In genomic region chr19:30114919-30115441, GRCm38 (mm10) we compare ENCODE assay signal across 11 mouse cellular contexts.
DNase-seq lines count a peak whose midpoint lies in the region; ATAC-seq and TF ChIP-seq lines count a peak whose summit lies in the region.
"Had no signal": no experiment of that assay in that cellular context is flagged by ENCODE, and none has a peak within 500 bp of the region (broad histone marks: within the 10 kb centered on the region; RNA-seq: fewer than 3 reads in every experiment).

No protein-coding gene starts in this region.

- no peaks in the 10 kb centered on the region for H3K9me3 ChIP-seq in embryonic facial prominence, embryonic 11.5 days (replicated peaks; ENCODE audit: control insufficient read depth, low read length)
- no peaks in the 10 kb centered on the region for H3K9me3 ChIP-seq in embryonic facial prominence, embryonic 10.5 days
- H3K9me3 ChIP-seq in intestine, postnatal 0 days (ENCODE audit: control insufficient read depth), result no peaks in the 10 kb centered on the region
- H3K9me3 ChIP-seq in stomach, postnatal 0 days (ENCODE audit: control insufficient read depth, low read length), result no peaks in the 10 kb centered on the region

- no peaks in the 10 kb centered on the region for H3K4me1 ChIP-seq in embryonic facial prominence, embryonic 11.5 days (ENCODE audit: control insufficient read depth, insufficient read depth, low read length)
- H3K4me1 ChIP-seq in embryonic facial prominence, embryonic 10.5 days, result peaks cover 51% of the 10 kb centered on the region
- H3K4me1 ChIP-seq in intestine, postnatal 0 days (replicated peaks; ENCODE audit: control insufficient read depth, insufficient read depth, low read length), result no peaks in the 10 kb centered on the region
- 0 out of 2 replicates have a peak, but pooled peaks cover 3% of the 10 kb centered on the region for H3K4me1 ChIP-seq in stomach, postnatal 0 days (replicated peaks; ENCODE audit: control insufficient read depth, insufficient read depth)

- no peak overlapping the region for H3K4me3 ChIP-seq in embryonic facial prominence, embryonic 11.5 days (ENCODE audit: low read depth, low read length)
- no peak overlapping the region for H3K4me3 ChIP-seq in embryonic facial prominence, embryonic 10.5 days
- H3K4me3 ChIP-seq in intestine, postnatal 0 days (ENCODE audit: low read depth, low read length), result no peak overlapping the region
- peak overlapping the region; percentile 26 for H3K4me3 ChIP-seq in stomach, postnatal 0 days (ENCODE audit: low read depth, low read length)

- H3K27ac ChIP-seq in embryonic facial prominence, embryonic 11.5 days (replicated peaks; ENCODE audit: low read depth, low read length), result no peak overlapping the region
- no peak overlapping the region; the same call in 1 of the 2 replicates for H3K27ac ChIP-seq in embryonic facial prominence, embryonic 10.5 days (replicated peaks)
- H3K27ac ChIP-seq in intestine, postnatal 0 days (ENCODE audit: low read depth, low read length), result no peak overlapping the region
- peak overlapping the region; percentile 50; the same call in 1 of the 2 replicates for H3K27ac ChIP-seq in stomach, postnatal 0 days (replicated peaks)

- TF ChIP-seq EP300 in stomach, postnatal 0 days (optimal IDR thresholded peaks at IDR 0.05), result no peak

- no peak overlapping the region for H3K4me2 ChIP-seq in embryonic facial prominence, embryonic 11.5 days (ENCODE audit: low read depth, low read length)
- peak overlapping the region; percentile 17 for H3K4me2 ChIP-seq in intestine, postnatal 0 days (replicated peaks; ENCODE audit: low read depth)
- peak overlapping the region; percentile 50 for H3K4me2 ChIP-seq in stomach, postnatal 0 days (replicated peaks; ENCODE audit: low read depth)

- no peaks in the 10 kb centered on the region for H3K27me3 ChIP-seq in embryonic facial prominence, embryonic 11.5 days (ENCODE audit: control insufficient read depth, insufficient read depth, low read length)
- no peaks in the 10 kb centered on the region for H3K27me3 ChIP-seq in embryonic facial prominence, embryonic 10.5 days (replicated peaks; ENCODE audit: low read depth, poor library complexity, severe bottlenecking)
- no peaks in the 10 kb centered on the region for H3K27me3 ChIP-seq in intestine, postnatal 0 days (replicated peaks; ENCODE audit: control insufficient read depth, insufficient read depth, low read length)
- H3K27me3 ChIP-seq in stomach, postnatal 0 days (ENCODE audit: control insufficient read depth, insufficient read depth, low read length), result no peaks in the 10 kb centered on the region

- H3K9ac ChIP-seq in embryonic facial prominence, embryonic 11.5 days (replicated peaks; ENCODE audit: low read length), result no peak overlapping the region
- no peak overlapping the region for H3K9ac ChIP-seq in intestine, postnatal 0 days (ENCODE audit: low read depth, low read length)
- H3K9ac ChIP-seq in stomach, postnatal 0 days (ENCODE audit: low read length), result 0 out of 2 replicates have a peak overlapping the region, but pooled peaks have one; percentile 13
- H3K9ac ChIP-seq: liver, postnatal 0 days had no signal

- 61% methylated on average over 14 of the region's 14 CpGs for WGBS in embryonic facial prominence, embryonic 11.5 days
- 66% methylated on average over 14 of the region's 14 CpGs for WGBS in embryonic facial prominence, embryonic 10.5 days
- WGBS in intestine, postnatal 0 days, result 29% methylated on average over 14 of the region's 14 CpGs
- WGBS in stomach, postnatal 0 days, result 9% methylated on average over 14 of the region's 14 CpGs

- no peak for TF ChIP-seq CTCF in intestine, postnatal 0 days (IDR thresholded peaks at IDR 0.05; ENCODE audit: low read depth)
- no peak for TF ChIP-seq CTCF in stomach, postnatal 0 days (IDR thresholded peaks at IDR 0.05; ENCODE audit: low read depth)

- peak; percentile 74 for DNase-seq in embryonic facial prominence, embryonic 11.5 days (ENCODE audit: low spot score)
- no peak for DNase-seq in embryonic facial prominence, embryonic 10.5 days (ENCODE audit: low spot score)
- peak; percentile 22 for DNase-seq in right cerebral cortex, postnatal 25 days
- DNase-seq in right cerebral cortex, adult 18-20 months, result no peak
- DNase-seq in stomach, postnatal 0 days (ENCODE audit: low spot score), result peak; percentile 52
- no peak for DNase-seq in frontal cortex, postnatal 10 days (ENCODE audit: low spot score in 2 of 2)
- DNase-seq in urinary bladder, postnatal 10 days (ENCODE audit: low spot score), result no peak
- DNase-seq: cerebellum, postnatal 14 days; kidney, adult 11 months; liver, postnatal 0 days had no signal

- no peaks in the 10 kb centered on the region for H3K36me3 ChIP-seq in embryonic facial prominence, embryonic 11.5 days (replicated peaks; ENCODE audit: control insufficient read depth, insufficient read depth, low read depth, low read length)
- H3K36me3 ChIP-seq in embryonic facial prominence, embryonic 10.5 days (replicated peaks), result peaks cover 7% of the 10 kb centered on the region
- no peaks in the 10 kb centered on the region for H3K36me3 ChIP-seq in intestine, postnatal 0 days (ENCODE audit: control insufficient read depth, insufficient read depth)
- no peaks in the 10 kb centered on the region for H3K36me3 ChIP-seq in stomach, postnatal 0 days (ENCODE audit: control insufficient read depth, insufficient read depth, low read length)

- ATAC-seq in embryonic facial prominence, embryonic 11.5 days (replicated peaks; ENCODE audit: insufficient number of reproducible peaks, low FRiP score, low TSS enrichment, low read depth), result no peak
- ATAC-seq in intestine, postnatal 0 days, result peak; percentile 40; the same call in 1 of the 2 replicates
- ATAC-seq in stomach, postnatal 0 days (ENCODE audit: low FRiP score, low TSS enrichment), result peak; percentile 46
- ATAC-seq: liver, postnatal 0 days had no signal

Comparison
In these comparisons a context has a peak if more than half of its experiments do, and no peak if none do; other contexts are left out.
1. DNase-seq: peak in embryonic facial prominence, embryonic 11.5 days (single experiment), right cerebral cortex, postnatal 25 days (single experiment) and stomach, postnatal 0 days (single experiment); none in embryonic facial prominence, embryonic 10.5 days (single experiment), right cerebral cortex, adult 18-20 months (single experiment), frontal cortex, postnatal 10 days (0 of 2) and urinary bladder, postnatal 10 days (single experiment).